Mouse (Mus musculus): ENCODE data around the gene Gm5447. TPM values are rescaled to one million over a fixed set of nuclear protein-coding genes. Genes with fewer than 3 reads are reported as not detected.

The Gm5447 gene
- total and polyA plus RNA-seq, 3 experiments, result not detected

DNA sequence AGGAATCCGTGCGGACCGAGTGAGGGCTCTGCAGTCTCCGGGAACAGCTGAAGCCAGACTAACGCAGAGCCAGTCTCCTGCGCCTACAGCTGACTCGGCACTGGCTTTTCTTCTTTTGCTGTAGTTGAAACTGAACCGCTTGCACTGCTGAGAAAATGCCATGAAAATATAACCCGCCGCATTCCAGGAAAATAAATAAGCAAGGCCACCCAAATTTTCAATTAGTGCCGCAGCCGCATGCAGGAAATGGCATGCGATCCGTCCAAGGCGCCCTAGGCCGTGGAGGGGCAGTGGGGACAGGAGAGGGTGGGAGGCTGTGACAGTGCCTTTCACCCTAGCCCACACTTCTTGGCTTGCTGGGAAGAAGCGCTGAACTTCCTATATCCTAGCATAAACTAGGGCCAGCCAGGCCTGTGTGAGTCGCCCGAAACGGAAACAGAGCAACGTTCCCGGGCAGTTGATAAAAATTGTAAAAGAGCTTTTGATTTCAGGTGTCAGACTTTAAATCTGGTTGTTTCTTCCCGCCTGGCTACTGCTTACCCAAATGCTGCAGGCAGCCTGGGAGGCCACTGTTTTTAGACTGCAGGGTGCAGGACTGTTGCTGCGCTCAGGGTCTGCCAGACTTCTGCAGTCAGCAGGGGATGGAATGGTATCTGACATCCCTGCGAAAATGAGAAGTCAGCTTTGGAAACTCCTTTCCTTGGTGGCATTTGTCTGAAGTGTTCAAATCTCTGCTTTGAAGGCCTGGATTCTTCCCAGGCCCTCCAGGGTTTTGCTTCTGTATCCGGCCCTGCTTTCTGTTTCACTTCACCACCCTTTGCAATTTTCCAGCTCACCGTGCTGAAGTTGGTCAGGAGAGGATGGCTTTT, 11.8 kb downstream of the Gm5447 start:
- Histone ChIP-seq H3K27ac (ENCODE audit: control insufficient read depth, low read depth, low read length) (no peak overlapping the region), H3K36me3 (ENCODE audit: control insufficient read depth in 1 of 2, insufficient read depth in 2 of 2, low read length in 2 of 2) (no peaks in the 10 kb centered on the region), H3K4me3 (ENCODE audit: control insufficient read depth in 1 of 2, insufficient read depth in 1 of 2, low read depth in 2 of 2, low read length in 2 of 2) (no peak overlapping the region), H3K79me2 (ENCODE audit: control insufficient read depth, insufficient read depth, low read length, poor library complexity) (no peaks in the 10 kb centered on the region), H3K27me3 (ENCODE audit: control insufficient read depth in 1 of 2, insufficient read depth in 2 of 2, low read length in 2 of 2) (peaks cover 2 to 13% of the 10 kb centered on the region in 2 experiments), H3K4me1 (ENCODE audit: control insufficient read depth in 1 of 2, insufficient read depth in 2 of 2, low read length in 2 of 2) (no peaks in the 10 kb centered on the region), H3K9me3 (replicated peaks; ENCODE audit: insufficient read depth, low read length) (no peaks in the 10 kb centered on the region), H3K9ac (ENCODE audit: control insufficient read depth, low read depth, low read length, poor library complexity, severe bottlenecking) (no peak overlapping the region)
- TF ChIP-seq CHD1 (IDR thresholded peaks at IDR 0.05; ENCODE audit: low read depth, low read length) (no peak), USF1 (IDR thresholded peaks at IDR 0.05; ENCODE audit: low read depth, low read length) (no peak), ZKSCAN1 (IDR thresholded peaks at IDR 0.05; ENCODE audit: low read depth, low read length) (no peak), E2F4 (IDR thresholded peaks at IDR 0.05; ENCODE audit: borderline replicate concordance, low read depth, low read length) (no peak), MEF2A (IDR thresholded peaks at IDR 0.05; ENCODE audit: extremely low read depth, insufficient replicate concordance, low read depth, low read length, poor library complexity, severe bottlenecking) (no peak), MXI1 (IDR thresholded peaks at IDR 0.05; ENCODE audit: low read depth, low read length) (no peak), GATA1 (IDR thresholded peaks at IDR 0.05; ENCODE audit: low read depth, low read length) (no peak), POLR2AphosphoS5 (IDR thresholded peaks at IDR 0.05; ENCODE audit: borderline replicate concordance, low read depth, low read length) (no peak), GABPA (IDR thresholded peaks at IDR 0.05; ENCODE audit: low read depth, low read length) (no peak), MYB (IDR thresholded peaks at IDR 0.05; ENCODE audit: low read depth, low read length) (no peak), ZC3H11A (IDR thresholded peaks at IDR 0.05; ENCODE audit: low read depth, low read length) (no peak), CHD2 (IDR thresholded peaks at IDR 0.05; ENCODE audit: low read length) (no peak), TAL1 (IDR thresholded peaks at IDR 0.05; ENCODE audit: low read length) (no peak), ELF1 (IDR thresholded peaks at IDR 0.05; ENCODE audit: low read depth, low read length) (no peak)
- no peak for DNase-seq (ENCODE audit: low read depth, low spot score)

DNA sequence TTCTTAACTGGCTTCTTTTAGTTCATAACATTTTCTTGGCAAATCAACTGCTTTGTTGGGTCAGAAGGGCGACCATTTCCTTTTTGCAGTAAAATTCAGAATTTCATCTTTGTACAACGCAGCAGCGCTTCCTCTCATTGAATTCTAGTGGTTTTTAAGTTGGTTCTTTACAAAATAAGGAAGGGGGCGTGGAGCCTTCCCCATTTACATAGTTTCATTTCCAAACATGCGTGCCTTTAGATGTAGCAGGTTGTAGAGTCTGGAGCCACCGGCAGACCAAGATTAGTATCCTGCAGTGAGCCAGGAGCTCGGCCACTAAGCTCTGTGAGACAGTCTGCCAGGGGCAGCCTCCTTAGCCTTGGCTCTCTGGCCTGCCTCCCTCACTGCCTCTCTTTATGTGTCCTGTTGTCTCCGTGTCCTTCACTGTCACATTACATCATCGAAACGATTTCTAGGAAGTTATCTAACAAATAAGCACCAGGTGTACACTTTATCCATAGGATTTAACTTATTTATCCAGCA, 13.0 kb downstream of the Gm5447 start:
- no peaks in the 10 kb centered on the region for H3K4me1 ChIP-seq (ENCODE audit: control insufficient read depth in 1 of 2, insufficient read depth in 2 of 2, low read length in 2 of 2)
- H3K9ac ChIP-seq (ENCODE audit: control insufficient read depth, low read depth, low read length, poor library complexity, severe bottlenecking), result no peak overlapping the region
- no peaks in the 10 kb centered on the region for H3K79me2 ChIP-seq (ENCODE audit: control insufficient read depth, insufficient read depth, low read length, poor library complexity)
- DNase-seq (ENCODE audit: low read depth, low spot score), result no peak
- H3K4me3 ChIP-seq (ENCODE audit: control insufficient read depth in 1 of 2, insufficient read depth in 1 of 2, low read depth in 2 of 2, low read length in 2 of 2), result no peak overlapping the region
- H3K36me3 ChIP-seq (ENCODE audit: control insufficient read depth in 1 of 2, insufficient read depth in 2 of 2, low read length in 2 of 2), result no peaks in the 10 kb centered on the region
- H3K27me3 ChIP-seq (ENCODE audit: control insufficient read depth in 1 of 2, insufficient read depth in 2 of 2, low read length in 2 of 2), result peaks cover 2 to 13% of the 10 kb centered on the region in 2 experiments
- H3K27ac ChIP-seq (ENCODE audit: control insufficient read depth, low read depth, low read length), result no peak overlapping the region
- H3K9me3 ChIP-seq (replicated peaks; ENCODE audit: insufficient read depth, low read length), result no peaks in the 10 kb centered on the region
- TF ChIP-seq CHD2 (IDR thresholded peaks at IDR 0.05; ENCODE audit: low read length) (no peak), ETS1 (IDR thresholded peaks at IDR 0.05; ENCODE audit: low read depth, low read length) (no peak), TCF12 (IDR thresholded peaks at IDR 0.05; ENCODE audit: low read depth, low read length) (no peak), RCOR1 (IDR thresholded peaks at IDR 0.05; ENCODE audit: low read depth, low read length) (no peak), NRF1 (IDR thresholded peaks at IDR 0.05; ENCODE audit: insufficient read depth, low read depth, low read length, poor library complexity, severe bottlenecking) (no peak), MEF2A (IDR thresholded peaks at IDR 0.05; ENCODE audit: extremely low read depth, insufficient replicate concordance, low read depth, low read length, poor library complexity, severe bottlenecking) (no peak), SMC3 (IDR thresholded peaks at IDR 0.05; ENCODE audit: low read depth, low read length) (no peak), ZKSCAN1 (IDR thresholded peaks at IDR 0.05; ENCODE audit: low read depth, low read length) (no peak), MAFK (IDR thresholded peaks at IDR 0.05; ENCODE audit: borderline replicate concordance, low read depth, low read length) (no peak), TAL1 (IDR thresholded peaks at IDR 0.05; ENCODE audit: low read length) (no peak)

Data from MEL (cell line).